Mouse (Mus musculus) cortical plate, adult 2 months (tissue): ENCODE results near the gene Zbtb16.

Experiments used
- CTCF ChIP-seq: fragments of 200-500 bp; IDR thresholded peaks from 2 replicates; pipeline ENCODE4 v1.5.1; 2011; ENCODE audit warnings: mild to moderate bottlenecking, control low read depth, low read length; ENCODE audit not compliant: insufficient read depth; ENCODE audit errors: extremely low read depth
- POLR2A ChIP-seq: fragments of 200-500 bp; IDR thresholded peaks from 2 replicates; pipeline ENCODE4 v1.6.1; 2011; ENCODE audit warnings: mild to moderate bottlenecking, low read length, control low read depth; ENCODE audit not compliant: insufficient read depth; ENCODE audit errors: extremely low read depth

- no peak for TF ChIP-seq POLR2A
- no peak for TF ChIP-seq CTCF
Observed at GRCm38 (mm10) chr9:48790575-48790974, 45.4 kb downstream of the Zbtb16 start.
